Mouse (Mus musculus): Measurements from ENCODE around the gene Slc8b1. TPM values are rescaled to one million over a fixed set of nuclear protein-coding genes. Genes with fewer than 3 reads are reported as not detected.

Gene Slc8b1
- polyA plus RNA-seq, 1 experiment from 2014 or later, result 5.5 TPM

- Histone ChIP-seq H3K4me3 (ENCODE audit: low read depth, low read length) (no peak overlapping the region), H3K4me2 (no peak overlapping the region), H3K4me1 (replicated peaks; ENCODE audit: control insufficient read depth, insufficient read depth, low read length) (no peaks in the 10 kb centered on the region), H3K27me3 (replicated peaks; ENCODE audit: control insufficient read depth, insufficient read depth, low read length) (no peaks in the 10 kb centered on the region), H3K9me3 (ENCODE audit: control insufficient read depth, low read length) (no peaks in the 10 kb centered on the region), H3K9ac (ENCODE audit: low read depth, low read length) (no peak overlapping the region), H3K36me3 (ENCODE audit: control insufficient read depth, insufficient read depth, low read length) (peaks cover 6% of the 10 kb centered on the region; the same call in 1 of the 2 replicates), H3K27ac (ENCODE audit: low read depth, low read length) (no peak overlapping the region)
- ATAC-seq (replicated peaks; ENCODE audit: low FRiP score) (no peak), DNase-seq (ENCODE audit: low spot score) (no peak)
- 82% methylated on average over 8 of the region's 8 CpGs for WGBS
Observed at GRCm38 (mm10) chr5:120490679-120491192, 20.2 kb upstream of the Slc8b1 start.

GRCm38 (mm10) chr5:120492437-120492836, 18.5 kb upstream of the Slc8b1 start:
- no peak for DNase-seq (ENCODE audit: low spot score)
- H3K27ac ChIP-seq (ENCODE audit: low read depth, low read length), result no peak overlapping the region
- H3K9ac ChIP-seq (ENCODE audit: low read depth, low read length), result no peak overlapping the region
- peaks cover 8% of the 10 kb centered on the region; the same call in 1 of the 2 replicates for H3K36me3 ChIP-seq (ENCODE audit: control insufficient read depth, insufficient read depth, low read length)
- 68% methylated on average over 11 of the region's 11 CpGs for WGBS
- no peak overlapping the region for H3K4me2 ChIP-seq
- no peaks in the 10 kb centered on the region for H3K27me3 ChIP-seq (replicated peaks; ENCODE audit: control insufficient read depth, insufficient read depth, low read length)
- H3K4me1 ChIP-seq (replicated peaks; ENCODE audit: control insufficient read depth, insufficient read depth, low read length), result no peaks in the 10 kb centered on the region
- ATAC-seq (replicated peaks; ENCODE audit: low FRiP score), result no peak
- H3K4me3 ChIP-seq (ENCODE audit: low read depth, low read length), result no peak overlapping the region
- H3K9me3 ChIP-seq (ENCODE audit: control insufficient read depth, low read length), result no peaks in the 10 kb centered on the region

- Histone ChIP-seq H3K4me3 (ENCODE audit: low read depth, low read length) (no peak overlapping the region), H3K9me3 (ENCODE audit: control insufficient read depth, low read length) (no peaks in the 10 kb centered on the region), H3K4me2 (no peak overlapping the region), H3K4me1 (replicated peaks; ENCODE audit: control insufficient read depth, insufficient read depth, low read length) (no peaks in the 10 kb centered on the region), H3K36me3 (ENCODE audit: control insufficient read depth, insufficient read depth, low read length) (peaks cover 8% of the 10 kb centered on the region; the same call in 1 of the 2 replicates), H3K27me3 (replicated peaks; ENCODE audit: control insufficient read depth, insufficient read depth, low read length) (no peaks in the 10 kb centered on the region), H3K27ac (ENCODE audit: low read depth, low read length) (no peak overlapping the region), H3K9ac (ENCODE audit: low read depth, low read length) (no peak overlapping the region)
- ATAC-seq (replicated peaks; ENCODE audit: low FRiP score) (no peak), DNase-seq (ENCODE audit: low spot score) (no peak)
- WGBS, result 87% methylated on average over 6 of the region's 6 CpGs
Observed at GRCm38 (mm10) chr5:120493440-120493839, 17.5 kb upstream of the Slc8b1 start.

- Histone ChIP-seq H3K4me2 (no peak overlapping the region), H3K9me3 (ENCODE audit: control insufficient read depth, low read length) (no peaks in the 10 kb centered on the region), H3K36me3 (ENCODE audit: control insufficient read depth, insufficient read depth, low read length) (peaks cover 6% of the 10 kb centered on the region; the same call in 1 of the 2 replicates), H3K27ac (ENCODE audit: low read depth, low read length) (no peak overlapping the region), H3K4me3 (ENCODE audit: low read depth, low read length) (no peak overlapping the region), H3K27me3 (replicated peaks; ENCODE audit: control insufficient read depth, insufficient read depth, low read length) (no peaks in the 10 kb centered on the region), H3K9ac (ENCODE audit: low read depth, low read length) (no peak overlapping the region), H3K4me1 (replicated peaks; ENCODE audit: control insufficient read depth, insufficient read depth, low read length) (no peaks in the 10 kb centered on the region)
- ATAC-seq (replicated peaks; ENCODE audit: low FRiP score) (no peak), DNase-seq (ENCODE audit: low spot score) (no peak)
- WGBS, result 88% methylated on average over 9 of the region's 9 CpGs
Observed at GRCm38 (mm10) chr5:120493873-120494395, 17.0 kb upstream of the Slc8b1 start.

- ATAC-seq (replicated peaks; ENCODE audit: low FRiP score) (no peak), DNase-seq (ENCODE audit: low spot score) (no peak)
- Histone ChIP-seq H3K4me2 (no peak overlapping the region), H3K36me3 (ENCODE audit: control insufficient read depth, insufficient read depth, low read length) (peaks cover 6% of the 10 kb centered on the region; the same call in 1 of the 2 replicates), H3K27ac (ENCODE audit: low read depth, low read length) (no peak overlapping the region), H3K9me3 (ENCODE audit: control insufficient read depth, low read length) (no peaks in the 10 kb centered on the region), H3K9ac (ENCODE audit: low read depth, low read length) (no peak overlapping the region), H3K4me1 (replicated peaks; ENCODE audit: control insufficient read depth, insufficient read depth, low read length) (no peaks in the 10 kb centered on the region), H3K27me3 (replicated peaks; ENCODE audit: control insufficient read depth, insufficient read depth, low read length) (no peaks in the 10 kb centered on the region), H3K4me3 (ENCODE audit: low read depth, low read length) (no peak overlapping the region)
- WGBS, result 77% methylated on average over 10 of the region's 10 CpGs
Observed at GRCm38 (mm10) chr5:120495064-120495702, 15.8 kb upstream of the Slc8b1 start.

GRCm38 (mm10) chr5:120495703-120496226, 15.2 kb upstream of the Slc8b1 start:
- H3K36me3 ChIP-seq (ENCODE audit: control insufficient read depth, insufficient read depth, low read length), result peaks cover 6% of the 10 kb centered on the region; the same call in 1 of the 2 replicates

GRCm38 (mm10) chr5:120497071-120497470, 13.9 kb upstream of the Slc8b1 start:
- H3K4me3 ChIP-seq (ENCODE audit: low read depth, low read length), result no peak overlapping the region
- H3K36me3 ChIP-seq (ENCODE audit: control insufficient read depth, insufficient read depth, low read length), result peaks cover 6% of the 10 kb centered on the region; the same call in 1 of the 2 replicates
- no peak overlapping the region for H3K27ac ChIP-seq (ENCODE audit: low read depth, low read length)
- H3K4me1 ChIP-seq (replicated peaks; ENCODE audit: control insufficient read depth, insufficient read depth, low read length), result peaks cover 3% of the 10 kb centered on the region
- no peak for ATAC-seq (replicated peaks; ENCODE audit: low FRiP score)
- WGBS, result 82% methylated on average over 3 of the region's 3 CpGs
- H3K9ac ChIP-seq (ENCODE audit: low read depth, low read length), result no peak overlapping the region
- no peaks in the 10 kb centered on the region for H3K27me3 ChIP-seq (replicated peaks; ENCODE audit: control insufficient read depth, insufficient read depth, low read length)
- no peak for DNase-seq (ENCODE audit: low spot score)
- H3K9me3 ChIP-seq (ENCODE audit: control insufficient read depth, low read length), result no peaks in the 10 kb centered on the region
- H3K4me2 ChIP-seq, result no peak overlapping the region

More at GRCm38 (mm10) chr5:120495703-120496226, 15.2 kb upstream of the Slc8b1 start:
- Histone ChIP-seq H3K4me1 (replicated peaks; ENCODE audit: control insufficient read depth, insufficient read depth, low read length) (no peaks in the 10 kb centered on the region), H3K27me3 (replicated peaks; ENCODE audit: control insufficient read depth, insufficient read depth, low read length) (no peaks in the 10 kb centered on the region), H3K27ac (ENCODE audit: low read depth, low read length) (no peak overlapping the region), H3K4me3 (ENCODE audit: low read depth, low read length) (no peak overlapping the region), H3K4me2 (no peak overlapping the region), H3K9ac (ENCODE audit: low read depth, low read length) (no peak overlapping the region), H3K9me3 (ENCODE audit: control insufficient read depth, low read length) (no peaks in the 10 kb centered on the region)
- DNase-seq (ENCODE audit: low spot score), result no peak
- 87% methylated on average over 13 of the region's 13 CpGs for WGBS
- ATAC-seq (replicated peaks; ENCODE audit: low FRiP score), result no peak

GRCm38 (mm10) chr5:120499202-120499601, 11.8 kb upstream of the Slc8b1 start:
- ATAC-seq (replicated peaks; ENCODE audit: low FRiP score) (no peak), DNase-seq (ENCODE audit: low spot score) (no peak)
- Histone ChIP-seq H3K9ac (ENCODE audit: low read depth, low read length) (no peak overlapping the region), H3K27ac (ENCODE audit: low read depth, low read length) (no peak overlapping the region), H3K4me3 (ENCODE audit: low read depth, low read length) (no peak overlapping the region), H3K9me3 (ENCODE audit: control insufficient read depth, low read length) (no peaks in the 10 kb centered on the region), H3K36me3 (ENCODE audit: control insufficient read depth, insufficient read depth, low read length) (peaks cover 2% of the 10 kb centered on the region; the same call in 1 of the 2 replicates), H3K4me1 (replicated peaks; ENCODE audit: control insufficient read depth, insufficient read depth, low read length) (peaks cover 11% of the 10 kb centered on the region), H3K27me3 (replicated peaks; ENCODE audit: control insufficient read depth, insufficient read depth, low read length) (no peaks in the 10 kb centered on the region), H3K4me2 (no peak overlapping the region)
- 76% methylated on average over 4 of the region's 4 CpGs for WGBS
